ENCODE assay signal across 35 mouse cellular contexts in the genomic region with DNA sequence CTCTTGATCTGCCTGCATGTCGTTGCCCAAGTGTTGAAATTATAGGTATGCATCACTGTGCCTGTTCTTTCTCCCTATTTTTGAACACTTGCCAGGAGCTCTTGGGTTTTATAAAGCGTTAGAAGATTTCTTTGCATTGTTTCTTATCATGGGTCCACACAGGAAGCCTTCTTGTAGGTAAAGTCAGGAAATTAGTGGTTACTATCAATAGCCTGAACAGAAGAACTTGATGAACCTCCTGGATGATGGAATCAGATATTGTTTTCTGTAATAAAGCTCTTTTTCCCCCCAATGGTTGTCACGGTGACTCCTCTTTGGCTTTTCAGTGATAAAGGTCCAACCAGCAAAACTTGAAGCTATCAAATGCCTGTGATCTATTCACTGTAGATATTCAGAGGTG.
"Had no signal": no experiment of that assay in that cellular context is flagged by ENCODE, and none has a peak within 500 bp of the region (broad histone marks: within the 10 kb centered on the region; RNA-seq: fewer than 3 reads in every experiment).

No protein-coding gene starts in this region.

- H3K4me1 ChIP-seq: heart, embryonic 10.5 days; heart, embryonic 12.5 days; heart, embryonic 15.5 days; hindbrain, embryonic 10.5 days; hindbrain, embryonic 12.5 days; hindbrain, embryonic 13.5 days; hindbrain, embryonic 15.5 days; intestine, embryonic 15.5 days; kidney, embryonic 15.5 days had no signal

- DNase-seq: heart, postnatal 10 days; heart, postnatal 14 days; heart, postnatal 36 days; heart, postnatal 4 days; kidney, adult 11 months; kidney, adult 18-20 months; kidney, adult 2 months; kidney, adult 8-10 months; kidney, adult 9 months; kidney, postnatal 10 days; kidney, postnatal 14 days; kidney, postnatal 25 days; kidney, postnatal 36 days; kidney, postnatal 4 days; layer of hippocampus, adult 9-11 months; layer of hippocampus, postnatal 36 days had no signal

- H3K27me3 ChIP-seq: heart, embryonic 12.5 days; heart, embryonic 13.5 days; heart, embryonic 15.5 days; hindbrain, embryonic 12.5 days; hindbrain, embryonic 13.5 days; hindbrain, embryonic 15.5 days; intestine, embryonic 15.5 days; kidney, embryonic 15.5 days had no signal

- H3K27ac ChIP-seq: heart, embryonic 10.5 days; heart, embryonic 13.5 days; heart, embryonic 15.5 days; hindbrain, embryonic 10.5 days; hindbrain, embryonic 12.5 days; hindbrain, embryonic 13.5 days; hindbrain, embryonic 14.5 days; hindbrain, embryonic 15.5 days; hindbrain, postnatal 0 days; intestine, embryonic 15.5 days; kidney, embryonic 15.5 days; kidney, postnatal 0 days had no signal

- ATAC-seq: hindbrain, embryonic 16.5 days; hindbrain, postnatal 0 days; inflammation-experienced regulatory T-cells, adult 6 months; intestine, embryonic 15.5 days; intestine, embryonic 16.5 days; intestine, postnatal 0 days had no signal

- H3K36me3 ChIP-seq: heart, embryonic 10.5 days; heart, embryonic 12.5 days; heart, embryonic 13.5 days; heart, embryonic 15.5 days; hindbrain, embryonic 10.5 days; hindbrain, embryonic 12.5 days; hindbrain, embryonic 13.5 days; hindbrain, embryonic 15.5 days; intestine, embryonic 15.5 days; kidney, embryonic 15.5 days had no signal

- H3K4me3 ChIP-seq: heart, embryonic 10.5 days; heart, embryonic 12.5 days; heart, embryonic 13.5 days; heart, embryonic 15.5 days; hindbrain, embryonic 10.5 days; hindbrain, embryonic 12.5 days; hindbrain, embryonic 13.5 days; hindbrain, embryonic 15.5 days; intestine, embryonic 15.5 days; kidney, embryonic 15.5 days; layer of hippocampus, adult 2 months had no signal

- H3K9me3 ChIP-seq: heart, embryonic 10.5 days; heart, embryonic 12.5 days; heart, embryonic 13.5 days; heart, embryonic 15.5 days; hindbrain, embryonic 10.5 days; hindbrain, embryonic 12.5 days; hindbrain, embryonic 13.5 days; hindbrain, embryonic 15.5 days; intestine, embryonic 15.5 days; kidney, embryonic 15.5 days had no signal

- H3K9ac ChIP-seq: heart, embryonic 12.5 days; heart, embryonic 13.5 days; heart, embryonic 15.5 days; hindbrain, embryonic 12.5 days; hindbrain, embryonic 13.5 days; hindbrain, embryonic 14.5 days; hindbrain, embryonic 15.5 days; intestine, embryonic 15.5 days; kidney, embryonic 15.5 days had no signal

- H3K4me2 ChIP-seq: heart, embryonic 11.5 days; heart, embryonic 12.5 days; heart, embryonic 13.5 days; heart, embryonic 15.5 days; hindbrain, embryonic 12.5 days; hindbrain, embryonic 13.5 days; hindbrain, embryonic 14.5 days; hindbrain, embryonic 15.5 days; intestine, embryonic 15.5 days; kidney, embryonic 15.5 days had no signal
